Mouse (Mus musculus) testis, adult 2 months (tissue): Measurements from ENCODE around the gene Gjb6.

Source experiments
- CTCF ChIP-seq: fragments of 200-500 bp; IDR thresholded peaks from 2 replicates; pipeline ENCODE4 v1.5.1; 2012; ENCODE audit warnings: low read depth, mild to moderate bottlenecking, inconsistent platforms, low read length, moderate library complexity; ENCODE audit not compliant: control insufficient read depth, insufficient read depth, insufficient replicate concordance
- POLR2A ChIP-seq: fragments of 200-500 bp; IDR thresholded peaks from 2 replicates; pipeline ENCODE4 v1.6.1; 2012; ENCODE audit warnings: low read depth, mild to moderate bottlenecking, inconsistent platforms, low read length, moderate library complexity; ENCODE audit not compliant: control insufficient read depth

DNA sequence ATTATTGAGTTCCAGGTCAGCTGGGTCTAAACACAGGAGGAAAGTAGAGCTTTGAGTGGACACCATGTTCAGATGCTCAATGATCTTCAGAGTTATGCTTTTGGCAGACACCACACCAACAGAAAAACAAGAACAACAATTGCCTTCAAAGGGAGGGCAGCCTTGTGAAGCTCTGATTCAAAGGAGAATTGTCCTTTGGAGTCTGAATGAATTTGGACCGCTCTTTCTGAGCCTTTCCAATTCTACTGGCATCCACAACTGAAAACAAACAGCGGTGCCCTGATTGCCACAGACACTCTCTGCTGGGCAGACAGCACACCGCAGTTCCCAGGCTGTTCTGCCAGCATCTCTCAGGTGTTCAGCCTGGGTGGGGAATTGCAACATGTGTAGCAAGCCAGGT, 32.1 kb upstream of the Gjb6 start:
- no peak for TF ChIP-seq CTCF
- no peak for TF ChIP-seq POLR2A
